Mouse (Mus musculus) ES-E14 (cell line): ENCODE results near the gene 1700015G11Rik. TPM values are rescaled to one million over a fixed set of nuclear protein-coding genes. Genes with fewer than 3 reads are reported as not detected.
A peak's percentile ranks its signal among the peaks of the same experiment; 100 is the strongest.

ENCODE experiments used
- DNase-seq: peaks from one replicate; pipeline ENCODE4 v3.0.0-alpha.2; 2013; ENCODE audit warnings: low read depth, low spot score
- H3K27ac ChIP-seq: 2 replicates; pipeline ENCODE4 v1.5.1; 2012; ENCODE audit warnings: low read depth, mild to moderate bottlenecking, low read length, moderate library complexity, mixed read lengths; ENCODE audit not compliant: poor library complexity, insufficient read depth, severe bottlenecking
- H3K36me3 ChIP-seq: 2 replicates; pipeline ENCODE4 v1.6.1; 2012; ENCODE audit warnings: mild to moderate bottlenecking, low read length, moderate library complexity, mixed read lengths; ENCODE audit not compliant: control insufficient read depth, poor library complexity, insufficient read depth, severe bottlenecking
- H3K4me1 ChIP-seq, 2 experiments: fragments of 150-350 bp in 1 of 2; sonication (generic) in 1 of 2; 2 replicates each; pipeline ENCODE4 v1.6.1; 2012; ENCODE audit warnings: low read length in 2 of 2, mild to moderate bottlenecking in 1 of 2, mixed read lengths in 1 of 2; ENCODE audit not compliant: control insufficient read depth in 2 of 2, insufficient read depth in 2 of 2, poor library complexity in 1 of 2
- H3K4me3 ChIP-seq, 2 experiments: fragments of 150-350 bp in 1 of 2; sonication (generic) in 1 of 2; 2 replicates each; pipeline ENCODE4 v1.5.1; 2012; ENCODE audit warnings: low read length in 2 of 2, low read depth in 1 of 2, mild to moderate bottlenecking in 1 of 2, mixed read lengths in 1 of 2; ENCODE audit not compliant: insufficient read depth in 1 of 2, poor library complexity in 1 of 2, severe bottlenecking in 1 of 2
- H3K9ac ChIP-seq: 2 replicates; pipeline ENCODE4 v1.6.1; 2012; ENCODE audit warnings: low read depth, mild to moderate bottlenecking, low read length, mixed read lengths; ENCODE audit not compliant: poor library complexity, insufficient read depth, severe bottlenecking
- H3K9me3 ChIP-seq: fragments of 150-350 bp; sonication (generic); 2 replicates; pipeline ENCODE4 v1.6.1; 2012; ENCODE audit warnings: low read depth, mild to moderate bottlenecking, low read length; ENCODE audit not compliant: control insufficient read depth, insufficient read depth
- CHD2 ChIP-seq: IDR thresholded peaks from 2 replicates; pipeline ENCODE4 v1.6.1; 2014; ENCODE audit warnings: mild to moderate bottlenecking, low read depth, low read length, inconsistent platforms
- HCFC1 ChIP-seq: IDR thresholded peaks from 2 replicates; pipeline ENCODE4 v1.6.1; 2012; ENCODE audit warnings: low read length, inconsistent platforms, borderline replicate concordance; ENCODE audit not compliant: insufficient read depth
- MAFK ChIP-seq: IDR thresholded peaks from 2 replicates; pipeline ENCODE4 v1.6.1; 2014; ENCODE audit warnings: mild to moderate bottlenecking, low read depth, low read length, inconsistent platforms; ENCODE audit not compliant: insufficient read depth
- ZC3H11A ChIP-seq: IDR thresholded peaks from 2 replicates; pipeline ENCODE4 v1.6.1; 2012; ENCODE audit warnings: low read depth, mild to moderate bottlenecking, inconsistent platforms, low read length, borderline replicate concordance
- ZNF384 ChIP-seq: IDR thresholded peaks from 2 replicates; pipeline ENCODE4 v1.6.1; 2012; ENCODE audit warnings: low read depth, low read length, inconsistent platforms
- in situ Hi-C, 2 experiments: fragments of 600-800 bp; cut with MboI; formaldehyde crosslinking; loops; one replicate each; pipeline ENCODE4 v1.15.1; 2025; ENCODE audit warnings: low sequenced_read_pairs in 2 of 2, inconsistent platforms in 1 of 2; ENCODE audit not compliant: unreplicated experiment in 2 of 2
- total RNA-seq: library from RNA; depleted of rRNA; stranded (reverse); fragments of 300-350 nt; gene quantifications from 2 replicates; pipeline ENCODE4 v1.2.3, GENCODE M21; 2012

The 1700015G11Rik gene
- total RNA-seq, 1 experiment: not detected

GRCm38 (mm10) chr7:52013457-52013856, 2.1 kb downstream of the 1700015G11Rik start:
- H3K4me3 ChIP-seq: no peak overlapping the region
- TF ChIP-seq MAFK: no peak
- no peak for TF ChIP-seq ZC3H11A
- TF ChIP-seq HCFC1: no peak
- no peak for TF ChIP-seq CHD2
- no peak for TF ChIP-seq ZNF384
- no peak overlapping the region for H3K9ac ChIP-seq
- no peaks in the 10 kb centered on the region for H3K9me3 ChIP-seq
- H3K36me3 ChIP-seq: no peaks in the 10 kb centered on the region
- no peak for DNase-seq
- no peaks in the 10 kb centered on the region for H3K4me1 ChIP-seq
- in situ Hi-C loops: no loop called here
- H3K27ac ChIP-seq: no peak overlapping the region

GRCm38 (mm10) chr7:52007138-52007537, 8.4 kb downstream of the 1700015G11Rik start:
- Histone ChIP-seq H3K4me1 (peaks cover 3 to 4% of the 10 kb centered on the region in 2 experiments; a peak in 2 of 4 replicates), H3K4me3 (no peak overlapping the region), H3K9ac (no peak overlapping the region), H3K36me3 (no peaks in the 10 kb centered on the region), H3K27ac (no peak overlapping the region), H3K9me3 (no peaks in the 10 kb centered on the region)
- no peak for TF ChIP-seq CHD2
- TF ChIP-seq ZNF384: no peak
- TF ChIP-seq HCFC1: no peak
- no peak for TF ChIP-seq MAFK
- TF ChIP-seq ZC3H11A: no peak
- no peak for DNase-seq
- in situ Hi-C loops: no loop called here

DNA sequence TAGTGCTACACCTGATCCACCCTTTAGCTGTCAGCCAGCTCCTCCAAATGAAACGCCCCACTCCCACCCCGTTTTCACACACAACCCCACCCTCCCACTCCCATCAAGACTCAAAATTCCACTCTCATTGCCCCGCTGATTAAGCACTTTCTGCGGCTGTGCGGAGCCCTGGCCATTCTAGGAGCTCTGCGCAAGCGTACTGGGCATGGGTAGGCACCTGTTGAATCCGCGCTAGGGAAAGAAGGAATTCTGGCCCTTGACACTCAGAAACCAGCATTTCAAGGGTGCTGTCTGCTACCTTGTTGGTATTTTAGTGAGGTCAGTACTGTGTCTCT, 9.3 kb downstream of the 1700015G11Rik start:
- Histone ChIP-seq H3K9ac (peak overlapping the region; percentile 51), H3K4me3 (peak overlapping the region; percentile 62 to 76), H3K36me3 (no peaks in the 10 kb centered on the region), H3K4me1 (peaks cover 3 to 4% of the 10 kb centered on the region in 2 experiments; a peak in 2 of 4 replicates), H3K27ac (no peak overlapping the region), H3K9me3 (no peaks in the 10 kb centered on the region)
- TF ChIP-seq CHD2 (no peak), MAFK (no peak), ZNF384 (no peak), HCFC1 (no peak)
- in situ Hi-C loops: no loop called here
- no peak for DNase-seq

GRCm38 (mm10) chr7:52005511-52006295, 9.8 kb downstream of the 1700015G11Rik start, which contains the start of gene Svip:
Gene Svip (minus strand): TSS chr7:52006018.
- Histone ChIP-seq H3K4me1 (peaks cover 3 to 4% of the 10 kb centered on the region in 2 experiments; a peak in 2 of 4 replicates), H3K9ac (peak within 1 kb of the TSS; percentile 91), H3K36me3 (no peaks in the 10 kb centered on the region), H3K27ac (no peak within 1 kb of the TSS; the same call in 1 of the 2 replicates), H3K9me3 (no peaks in the 10 kb centered on the region), H3K4me3 (peak within 1 kb of the TSS; percentile 85 to 100)
- TF ChIP-seq CHD2 (no peak), MAFK (no peak), ZNF384 (no peak), HCFC1 (no peak), ZC3H11A (no peak)
- DNase-seq: peak; percentile 93
- in situ Hi-C loops: no loop called here

DNA sequence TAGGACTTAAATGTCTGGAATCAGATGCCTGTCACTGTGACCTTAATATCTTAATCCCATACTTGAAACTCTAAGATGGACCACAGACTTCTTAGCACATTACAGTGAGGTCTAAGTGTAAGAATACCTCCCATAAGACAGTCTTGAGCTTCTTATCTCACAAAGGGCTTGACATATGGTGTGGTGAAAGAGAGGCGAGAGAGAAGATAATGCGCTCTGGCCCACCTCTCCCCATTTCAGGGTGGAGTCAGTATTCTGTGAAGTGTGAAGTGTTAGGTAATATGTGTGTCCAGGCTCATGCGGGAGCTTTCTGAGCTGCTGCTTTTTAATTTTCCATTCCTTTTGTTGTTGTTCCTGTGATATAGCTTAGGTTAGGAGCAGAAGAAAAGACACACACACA, 24.5 kb downstream of the 1700015G11Rik start:
- no peak overlapping the region for H3K9ac ChIP-seq
- in situ Hi-C loops: loop anchor here in 1 of 2 experiments (25.0 kb wide), 1 partner anchor 354 kb away; no protein-coding TSS in a partner anchor
- no peak overlapping the region for H3K27ac ChIP-seq
- H3K4me1 ChIP-seq: no peaks in the 10 kb centered on the region
- H3K36me3 ChIP-seq: no peaks in the 10 kb centered on the region
- H3K4me3 ChIP-seq: no peak overlapping the region
- TF ChIP-seq HCFC1 (no peak), ZNF384 (no peak), CHD2 (no peak), ZC3H11A (no peak), MAFK (no peak)
- DNase-seq: no peak
- no peaks in the 10 kb centered on the region for H3K9me3 ChIP-seq
